Mouse (Mus musculus) MEL (cell line): ENCODE results near the gene Adamts14. TPM values are rescaled to one million over a fixed set of nuclear protein-coding genes. Genes with fewer than 3 reads are reported as not detected.

Experiments used
- DNase-seq: peaks from one replicate; pipeline ENCODE4 v3.0.0; 2011; ENCODE audit warnings: low read depth, low spot score
- H3K27ac ChIP-seq: 2 replicates; pipeline ENCODE4 v1.5.1; 2012; ENCODE audit warnings: low read depth, mild to moderate bottlenecking, control low read depth, low read length, moderate library complexity; ENCODE audit not compliant: control insufficient read depth
- H3K27me3 ChIP-seq, 2 experiments: fragments of 150-350 bp in 1 of 2; sonication (generic) in 1 of 2; 2 replicates each; pipeline ENCODE4 v1.6.1; 2012; ENCODE audit warnings: low read length in 2 of 2, mild to moderate bottlenecking in 2 of 2, improper control_type of control experiment in 1 of 2, moderate library complexity in 1 of 2; ENCODE audit not compliant: insufficient read depth in 2 of 2, control insufficient read depth in 1 of 2
- H3K36me3 ChIP-seq, 2 experiments: 2 replicates each; pipeline ENCODE4 v1.6.1; 2012 to 2014; ENCODE audit warnings: low read length in 2 of 2, improper control_type of control experiment in 1 of 2, inconsistent platforms in 1 of 2, mild to moderate bottlenecking in 1 of 2; ENCODE audit not compliant: insufficient read depth in 2 of 2, control insufficient read depth in 1 of 2
- H3K4me1 ChIP-seq, 2 experiments: fragments of 150-350 bp in 1 of 2; sonication (generic) in 1 of 2; 2 replicates each; pipeline ENCODE4 v1.6.1; 2012; ENCODE audit warnings: low read length in 2 of 2, improper control_type of control experiment in 1 of 2, mild to moderate bottlenecking in 1 of 2; ENCODE audit not compliant: insufficient read depth in 2 of 2, control insufficient read depth in 1 of 2
- H3K4me3 ChIP-seq, 2 experiments: fragments of 150-350 bp in 1 of 2; sonication (generic) in 1 of 2; 2 replicates each; pipeline ENCODE4 v1.5.1; 2012; ENCODE audit warnings: low read depth in 2 of 2, low read length in 2 of 2, mild to moderate bottlenecking in 2 of 2, moderate library complexity in 2 of 2, control low read depth in 1 of 2, improper control_type of control experiment in 1 of 2; ENCODE audit not compliant: control insufficient read depth in 1 of 2, insufficient read depth in 1 of 2
- H3K79me2 ChIP-seq: 2 replicates; pipeline ENCODE4 v1.6.1; 2012; ENCODE audit warnings: mild to moderate bottlenecking, low read length, moderate library complexity; ENCODE audit not compliant: control insufficient read depth, poor library complexity, insufficient read depth
- H3K9ac ChIP-seq: 2 replicates; pipeline ENCODE4 v1.6.1; 2012; ENCODE audit warnings: low read depth, mild to moderate bottlenecking, control low read depth, low read length, moderate library complexity; ENCODE audit not compliant: control insufficient read depth, poor library complexity, severe bottlenecking
- H3K9me3 ChIP-seq: fragments of 150-350 bp; sonication (generic); replicated peaks from 2 replicates; pipeline ENCODE4 v1.6.1; 2012; ENCODE audit warnings: mild to moderate bottlenecking, low read length, improper control_type of control experiment, moderate library complexity; ENCODE audit not compliant: insufficient read depth
- BHLHE40 ChIP-seq: IDR thresholded peaks from 2 replicates; pipeline ENCODE4 v1.6.1; 2012; ENCODE audit warnings: low read depth, mild to moderate bottlenecking, inconsistent platforms, low read length, improper control_type of control experiment, borderline replicate concordance
- CHD2 ChIP-seq: IDR thresholded peaks from 2 replicates; pipeline ENCODE4 v1.6.1; 2011; ENCODE audit warnings: low read length, improper control_type of control experiment
- E2F4 ChIP-seq: IDR thresholded peaks from 2 replicates; pipeline ENCODE4 v1.6.1; 2011; ENCODE audit warnings: low read depth, low read length, improper control_type of control experiment, borderline replicate concordance
- GABPA ChIP-seq: IDR thresholded peaks from 2 replicates; pipeline ENCODE4 v1.6.1; 2012; ENCODE audit warnings: low read depth, mild to moderate bottlenecking, inconsistent platforms, low read length, improper control_type of control experiment, moderate library complexity
- GATA1 ChIP-seq: IDR thresholded peaks from 2 replicates; pipeline ENCODE4 v1.6.1; 2011; ENCODE audit warnings: low read depth, low read length, improper control_type of control experiment
- JUND ChIP-seq: IDR thresholded peaks from 2 replicates; pipeline ENCODE4 v1.6.1; 2011; ENCODE audit warnings: low read depth, mild to moderate bottlenecking, improper control_type of control experiment, low read length
- MAFK ChIP-seq: IDR thresholded peaks from 2 replicates; pipeline ENCODE4 v1.6.1; 2011; ENCODE audit warnings: low read depth, mild to moderate bottlenecking, low read length, improper control_type of control experiment, borderline replicate concordance
- MYC ChIP-seq: IDR thresholded peaks from 2 replicates; pipeline ENCODE4 v1.6.1; 2011; ENCODE audit warnings: low read depth, mild to moderate bottlenecking, low read length, improper control_type of control experiment, moderate library complexity
- NELFE ChIP-seq: IDR thresholded peaks from 2 replicates; pipeline ENCODE4 v1.6.1; 2011; ENCODE audit warnings: low read depth, low read length, improper control_type of control experiment
- RCOR1 ChIP-seq: IDR thresholded peaks from 2 replicates; pipeline ENCODE4 v1.6.1; 2012; ENCODE audit warnings: low read depth, mild to moderate bottlenecking, inconsistent platforms, low read length, improper control_type of control experiment
- SIN3A ChIP-seq: IDR thresholded peaks from 2 replicates; pipeline ENCODE4 v1.6.1; 2012; ENCODE audit warnings: low read length, improper control_type of control experiment, inconsistent platforms
- TAL1 ChIP-seq: IDR thresholded peaks from 2 replicates; pipeline ENCODE4 v1.6.1; 2012; ENCODE audit warnings: mild to moderate bottlenecking, inconsistent platforms, low read length, moderate library complexity, mixed read lengths
- TBP ChIP-seq: IDR thresholded peaks from 2 replicates; pipeline ENCODE4 v1.8.0; 2011; ENCODE audit warnings: low read depth, low read length, improper control_type of control experiment
- UBTF ChIP-seq: IDR thresholded peaks from 2 replicates; pipeline ENCODE4 v1.6.1; 2012; ENCODE audit warnings: low read depth, mild to moderate bottlenecking, inconsistent platforms, low read length, improper control_type of control experiment, moderate library complexity, borderline replicate concordance; ENCODE audit not compliant: insufficient read depth
- ZMIZ1 ChIP-seq: IDR thresholded peaks from 2 replicates; pipeline ENCODE4 v1.6.1; 2012; ENCODE audit warnings: low read depth, mild to moderate bottlenecking, inconsistent platforms, low read length, improper control_type of control experiment, moderate library complexity
- ZNF384 ChIP-seq: IDR thresholded peaks from 2 replicates; pipeline ENCODE4 v1.6.1; 2012; ENCODE audit warnings: low read depth, mild to moderate bottlenecking, inconsistent platforms, low read length, improper control_type of control experiment
- polyA plus RNA-seq, 2 experiments: library from polyadenylated mRNA; stranded (reverse) in 1 of 2; unstranded in 1 of 2; fragments of >175 nt in 1 of 2; fragments of >200 nt in 1 of 2; gene quantifications; 2 replicates each; pipeline versions ENCODE4 v1.2.1 to v1.2.4; 2012; ENCODE audit warnings: low replicate concordance in 2 of 2, low read depth in 1 of 2; ENCODE audit not compliant: insufficient read length in 2 of 2, insufficient read depth in 1 of 2, missing spikeins in 1 of 2
- total RNA-seq: library from RNA; depleted of rRNA; stranded (reverse); fragments of 300-350 nt; gene quantifications from 2 replicates; pipeline ENCODE4 v1.2.3, GENCODE M21; 2012

Gene Adamts14
- total and polyA plus RNA-seq, 3 experiments = not detected

DNA sequence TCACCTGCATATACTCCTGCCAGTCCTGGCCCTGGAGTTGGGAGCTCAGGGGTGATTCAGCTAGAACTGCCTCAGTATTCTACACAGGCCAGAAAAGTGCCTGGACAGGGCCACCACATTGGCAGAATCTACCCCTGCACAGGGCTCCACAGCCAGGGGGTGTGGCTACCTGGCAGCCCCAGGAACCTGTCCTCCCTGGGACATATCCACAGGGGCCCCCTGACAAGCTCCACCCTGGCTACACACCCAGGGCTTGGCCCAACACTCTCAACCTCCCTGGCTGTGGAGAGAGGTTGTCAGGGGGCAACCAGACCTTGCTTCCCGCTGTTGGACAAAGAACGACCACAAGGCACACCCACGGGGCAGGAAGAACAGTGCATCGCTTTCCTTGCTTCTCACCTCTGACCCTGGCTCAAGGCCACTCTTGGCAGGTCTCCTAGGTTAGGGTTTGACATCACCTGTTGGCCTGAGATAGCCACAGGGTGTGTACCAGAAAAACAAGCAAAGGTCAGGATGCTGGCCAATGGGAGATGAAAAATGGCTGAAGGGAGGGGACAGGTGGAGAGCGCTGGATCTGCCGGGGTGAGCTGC, 37.5 kb downstream of the Adamts14 start:
- no peaks in the 10 kb centered on the region for H3K79me2 ChIP-seq
- H3K4me3 ChIP-seq = no peak overlapping the region
- no peaks in the 10 kb centered on the region for H3K36me3 ChIP-seq
- H3K27ac ChIP-seq = no peak overlapping the region
- no peak overlapping the region for H3K9ac ChIP-seq
- H3K27me3 ChIP-seq = no peaks in the 10 kb centered on the region
- no peak for TF ChIP-seq NELFE
- TF ChIP-seq SIN3A = no peak
- no peak for TF ChIP-seq RCOR1
- TF ChIP-seq GATA1 = no peak
- TF ChIP-seq, all 39 proteins: peak for 0
- no peaks in the 10 kb centered on the region for H3K4me1 ChIP-seq
- no peak for DNase-seq
- no peaks in the 10 kb centered on the region for H3K9me3 ChIP-seq

- H3K4me1 ChIP-seq = no peaks in the 10 kb centered on the region
- H3K27ac ChIP-seq = no peak overlapping the region
- no peak overlapping the region for H3K9ac ChIP-seq
- no peaks in the 10 kb centered on the region for H3K79me2 ChIP-seq
- H3K9me3 ChIP-seq = no peaks in the 10 kb centered on the region
- no peaks in the 10 kb centered on the region for H3K36me3 ChIP-seq
- H3K27me3 ChIP-seq = no peaks in the 10 kb centered on the region
- TF ChIP-seq GABPA (no peak), NELFE (no peak), TAL1 (no peak), MAFK (no peak), RCOR1 (no peak), UBTF (no peak), BHLHE40 (no peak), JUND (no peak), ZMIZ1 (no peak), ZNF384 (no peak), E2F4 (no peak), CHD2 (no peak), TBP (no peak), MYC (no peak)
- H3K4me3 ChIP-seq = no peak overlapping the region
- no peak for DNase-seq
Observed at GRCm38 (mm10) chr10:61234319-61234718, 38.9 kb downstream of the Adamts14 start.
